Mouse (Mus musculus) heart, embryonic 14.5 days (tissue): ENCODE data around the gene Izumo4. TPM values are rescaled to one million over a fixed set of nuclear protein-coding genes. Genes with fewer than 3 reads are reported as not detected.

Experiments used
- ATAC-seq: fragments of 200-750 bp; cut with Nextera tagmentation; 2 replicates; pipeline ENCODE4 v1.8.0; 2017; ENCODE audit warnings: low read depth, moderate TSS enrichment; ENCODE audit not compliant: insufficient number of reproducible peaks, insufficient read depth, low FRiP score
- H3K27ac ChIP-seq, 2 experiments: fragments of 200-500 bp in 1 of 2; fragments of 300-500 bp in 1 of 2; sonication (generic) in 1 of 2; replicated peaks in 1 of 2; 2 replicates each; pipeline ENCODE4 v1.5.1; 2012 to 2014; ENCODE audit warnings: low read depth in 2 of 2, low read length in 2 of 2, control low read depth in 1 of 2, mild to moderate bottlenecking in 1 of 2, mixed read lengths in 1 of 2; ENCODE audit not compliant: control insufficient read depth in 1 of 2, insufficient read depth in 1 of 2
- H3K27me3 ChIP-seq: fragments of 300-500 bp; sonication (generic); 2 replicates; pipeline ENCODE4 v1.6.1; 2014; ENCODE audit warnings: mild to moderate bottlenecking, low read length, control low read depth; ENCODE audit not compliant: control insufficient read depth, insufficient read depth
- H3K36me3 ChIP-seq: fragments of 300-500 bp; sonication (generic); 2 replicates; pipeline ENCODE4 v1.6.1; 2014; ENCODE audit warnings: mild to moderate bottlenecking, control low read depth, low read length, mixed read lengths; ENCODE audit not compliant: control insufficient read depth, insufficient read depth
- H3K4me1 ChIP-seq, 2 experiments: fragments of 200-500 bp in 1 of 2; fragments of 300-500 bp in 1 of 2; sonication (generic) in 1 of 2; 2 replicates each; pipeline ENCODE4 v1.6.1; 2012 to 2014; ENCODE audit warnings: low read length in 2 of 2, control low read depth in 1 of 2, mixed read lengths in 1 of 2; ENCODE audit not compliant: control insufficient read depth in 2 of 2, insufficient read depth in 2 of 2
- H3K4me2 ChIP-seq: fragments of 300-500 bp; sonication (generic); 2 replicates; pipeline ENCODE4 v1.6.1; 2014; ENCODE audit warnings: mild to moderate bottlenecking, low read length
- H3K4me3 ChIP-seq, 2 experiments: fragments of 200-500 bp in 1 of 2; fragments of 300-500 bp in 1 of 2; sonication (generic) in 1 of 2; 2 replicates each; pipeline ENCODE4 v1.5.1; 2012 to 2014; ENCODE audit warnings: low read length in 2 of 2, mild to moderate bottlenecking in 2 of 2, control low read depth in 1 of 2, low read depth in 1 of 2, moderate library complexity in 1 of 2; ENCODE audit not compliant: control insufficient read depth in 1 of 2, insufficient read depth in 1 of 2
- H3K9ac ChIP-seq: fragments of 300-500 bp; sonication (generic); 2 replicates; pipeline ENCODE4 v1.6.1; 2014; ENCODE audit warnings: mild to moderate bottlenecking, low read length
- H3K9me3 ChIP-seq: fragments of 300-500 bp; sonication (generic); 2 replicates; pipeline ENCODE4 v1.6.1; 2016; ENCODE audit warnings: low read length, control low read depth; ENCODE audit not compliant: control insufficient read depth
- WGBS: fragments of 180-500 bp; shearing (Covaris S2); extraction: QIAGEN DNeasy Blood & Tissue Kit; methylation state at CpG from one replicate; pipeline ENCODE4 v1.1.7; 2014; 5-methylcytosine and 5-hydroxymethylcytosine counted together
- polyA plus RNA-seq: library from polyadenylated mRNA; unstranded; fragments of >200 nt; fragmentation: Nextera tagmentation; extraction: Ambion mirVana; gene quantifications from 2 replicates; pipeline ENCODE4 v1.2.1, GENCODE M21; 2014

The Izumo4 gene
- polyA plus RNA-seq, 1 experiment from 2014 or later, result 7.0 TPM

DNA sequence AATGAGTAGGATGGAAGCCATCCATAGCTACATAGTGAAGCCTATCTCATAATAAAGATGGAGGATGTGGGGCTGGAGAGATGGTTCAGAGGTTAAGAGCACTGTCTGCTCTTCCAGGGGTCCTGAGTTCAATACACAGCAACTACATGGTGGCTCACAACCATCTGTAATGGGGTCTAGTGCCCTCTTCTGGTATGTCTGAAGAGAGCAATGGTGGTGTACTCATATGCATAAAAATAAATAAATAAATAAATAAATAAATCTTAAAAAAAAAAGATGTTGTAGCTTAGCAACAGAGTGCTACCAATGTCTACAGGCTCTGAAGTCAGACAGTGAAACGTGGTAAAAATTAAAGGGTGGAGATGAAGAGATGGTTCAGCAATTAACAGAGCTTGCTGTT is 36.7 kb downstream of the Izumo4 start:
- Histone ChIP-seq H3K27me3 (no peaks in the 10 kb centered on the region), H3K36me3 (peaks cover 37% of the 10 kb centered on the region), H3K9ac (no peak overlapping the region), H3K4me2 (no peak overlapping the region), H3K4me3 (no peak overlapping the region), H3K4me1 (peaks cover 12 to 37% of the 10 kb centered on the region in 2 experiments), H3K9me3 (no peaks in the 10 kb centered on the region), H3K27ac (no peak overlapping the region)
- ATAC-seq, result no peak
- WGBS, result 80% methylated on average over 1 of the region's 1 CpGs

DNA sequence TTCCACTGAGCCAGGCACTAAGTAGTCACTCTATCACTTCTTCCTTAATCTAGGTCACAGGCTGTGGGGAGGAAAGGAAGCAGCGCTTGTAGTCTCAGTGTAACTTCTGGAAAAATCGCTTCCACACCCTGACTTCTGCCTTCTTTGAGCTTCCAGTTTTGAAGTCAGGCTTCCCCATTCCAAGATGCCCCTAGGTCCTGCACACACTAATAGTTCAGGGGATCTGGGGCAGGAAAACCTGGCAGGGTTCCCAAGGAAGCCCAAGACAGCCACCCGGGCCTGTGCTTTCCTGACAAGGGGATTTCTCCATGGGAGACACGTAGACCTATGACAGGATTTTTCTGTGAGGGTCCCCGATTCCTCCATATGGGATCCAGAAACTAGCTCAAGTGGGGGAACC is 39.2 kb downstream of the Izumo4 start:
- peak overlapping the region; percentile 90 to 99 for H3K4me3 ChIP-seq
- peak overlapping the region; percentile 99 for H3K9ac ChIP-seq
- peak overlapping the region; percentile 85 for H3K4me2 ChIP-seq
- H3K27ac ChIP-seq, result peak overlapping the region; percentile 50 to 87
- no peak for ATAC-seq
- H3K27me3 ChIP-seq, result no peaks in the 10 kb centered on the region
- H3K9me3 ChIP-seq, result no peaks in the 10 kb centered on the region
- 9% methylated on average over 5 of the region's 5 CpGs for WGBS
- peaks cover 17% of the 10 kb centered on the region for H3K36me3 ChIP-seq
- peaks cover 12 to 37% of the 10 kb centered on the region in 2 experiments for H3K4me1 ChIP-seq

DNA sequence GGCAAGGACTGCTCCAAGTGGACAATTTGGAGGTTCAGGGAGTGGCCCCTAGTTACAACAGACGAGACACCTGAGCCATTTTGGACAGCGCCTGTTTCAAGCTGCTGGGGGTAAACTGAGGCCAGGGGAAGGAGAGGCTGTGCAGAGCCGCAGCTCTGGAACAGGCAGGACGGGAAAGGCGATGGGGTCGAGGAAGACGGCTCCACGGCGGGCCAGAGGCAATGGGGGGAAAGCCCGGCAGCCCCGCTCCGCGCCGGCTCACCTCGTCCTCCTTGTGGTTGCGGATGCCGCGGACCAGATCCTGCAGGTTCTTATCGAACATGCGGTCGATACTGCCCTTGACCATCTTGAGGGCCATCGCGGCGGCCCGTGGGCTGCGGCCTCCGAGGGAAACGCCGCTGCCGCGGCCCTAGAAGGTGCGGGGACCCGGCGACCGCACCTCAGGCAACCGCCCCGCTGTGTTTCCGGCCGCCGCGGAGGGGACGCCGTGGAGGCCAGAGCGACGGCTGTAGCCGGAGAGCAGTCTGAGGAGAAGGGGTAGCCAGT is 39.7 kb downstream of the Izumo4 start:
- peak; percentile 3 for ATAC-seq
- H3K27ac ChIP-seq, result peak overlapping the region; percentile 50 to 87
- peak overlapping the region; percentile 99 for H3K9ac ChIP-seq
- H3K27me3 ChIP-seq, result no peaks in the 10 kb centered on the region
- H3K4me2 ChIP-seq, result peak overlapping the region; percentile 85
- 0% methylated on average over 42 of the region's 46 CpGs for WGBS
- no peaks in the 10 kb centered on the region for H3K9me3 ChIP-seq
- peaks cover 12 to 32% of the 10 kb centered on the region in 2 experiments for H3K4me1 ChIP-seq
- H3K36me3 ChIP-seq, result peaks cover 11% of the 10 kb centered on the region
- peak overlapping the region; percentile 90 to 99 for H3K4me3 ChIP-seq

DNA sequence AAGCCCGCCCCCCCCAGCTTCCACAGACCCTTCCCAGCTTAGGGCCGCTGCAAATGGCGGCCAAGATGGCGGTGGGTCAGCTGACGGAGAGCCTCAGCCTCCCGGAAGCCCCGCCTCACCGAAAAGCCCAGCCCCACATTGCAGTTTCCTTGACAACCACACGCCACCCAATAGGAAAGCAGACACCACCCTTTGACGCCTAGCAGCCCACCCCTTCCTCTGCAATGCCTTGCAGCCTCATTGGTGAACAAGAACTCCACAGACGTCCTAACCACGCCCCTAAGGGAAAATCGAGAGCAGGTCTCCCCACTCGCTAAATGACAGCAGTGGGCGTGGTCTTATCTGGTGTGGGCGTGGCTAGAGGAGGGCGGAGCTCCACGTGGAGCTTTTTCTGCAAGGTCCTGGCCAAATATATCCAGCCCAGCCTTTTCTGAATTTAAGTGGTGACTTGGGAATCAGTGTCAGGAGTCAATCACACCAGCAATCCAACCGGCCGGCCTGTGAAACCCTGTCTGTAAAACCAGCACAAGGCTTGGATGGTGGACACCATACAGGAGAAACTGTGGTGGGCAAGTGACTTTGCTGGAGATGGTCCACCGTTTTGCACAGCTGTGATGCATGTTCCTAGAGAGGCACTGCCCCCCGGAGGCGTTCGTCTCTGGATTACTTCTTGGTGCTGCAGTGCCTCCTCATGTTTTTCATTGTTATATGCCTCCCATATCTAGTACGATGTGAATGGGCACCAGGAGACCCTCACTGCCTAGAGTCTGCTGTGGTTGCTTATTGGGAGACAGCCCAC is 40.4 kb downstream of the Izumo4 start, which contains the start of gene Ap3d1:
Ap3d1 (minus strand) TSS at position 85 of the 799 bp plus-strand sequence.
- Histone ChIP-seq H3K4me3 (peak within 1 kb of the TSS; percentile 90 to 99), H3K4me1 (peaks cover 10 to 28% of the 10 kb centered on the region in 2 experiments), H3K36me3 (peaks cover 5% of the 10 kb centered on the region), H3K27ac (peak within 1 kb of the TSS; percentile 50 to 87), H3K4me2 (peak within 1 kb of the TSS; percentile 85), H3K27me3 (no peaks in the 10 kb centered on the region), H3K9me3 (no peaks in the 10 kb centered on the region), H3K9ac (peak within 1 kb of the TSS; percentile 99)
- ATAC-seq, result peak; percentile 99
- 2% methylated on average over 25 of the region's 25 CpGs for WGBS

DNA sequence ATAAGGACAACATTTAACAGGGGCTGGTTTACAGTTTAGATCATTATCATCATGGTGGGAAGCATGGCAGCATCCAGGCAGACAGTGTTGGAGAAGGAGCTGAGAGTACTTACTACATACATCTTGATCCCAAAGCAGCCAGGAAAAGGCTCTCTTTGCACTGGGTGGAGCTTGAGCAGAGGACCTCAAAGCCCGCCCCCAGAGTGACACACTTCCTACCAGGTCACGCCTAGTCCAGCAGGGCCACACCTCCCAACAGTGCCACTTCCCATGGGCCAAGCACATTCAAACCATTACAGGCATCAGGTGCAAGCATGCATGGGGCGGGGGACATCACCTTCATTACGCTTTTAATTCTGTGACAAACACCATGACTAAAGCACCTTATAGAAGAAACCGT is 42.3 kb downstream of the Izumo4 start:
- Histone ChIP-seq H3K4me3 (no peak overlapping the region), H3K36me3 (no peaks in the 10 kb centered on the region), H3K27me3 (no peaks in the 10 kb centered on the region), H3K4me2 (no peak overlapping the region), H3K9me3 (no peaks in the 10 kb centered on the region), H3K4me1 (peaks cover 12 to 32% of the 10 kb centered on the region in 2 experiments), H3K27ac (no peak overlapping the region), H3K9ac (no peak overlapping the region)
- no peak for ATAC-seq
- WGBS, result 36% methylated on average over 5 of the region's 5 CpGs

DNA sequence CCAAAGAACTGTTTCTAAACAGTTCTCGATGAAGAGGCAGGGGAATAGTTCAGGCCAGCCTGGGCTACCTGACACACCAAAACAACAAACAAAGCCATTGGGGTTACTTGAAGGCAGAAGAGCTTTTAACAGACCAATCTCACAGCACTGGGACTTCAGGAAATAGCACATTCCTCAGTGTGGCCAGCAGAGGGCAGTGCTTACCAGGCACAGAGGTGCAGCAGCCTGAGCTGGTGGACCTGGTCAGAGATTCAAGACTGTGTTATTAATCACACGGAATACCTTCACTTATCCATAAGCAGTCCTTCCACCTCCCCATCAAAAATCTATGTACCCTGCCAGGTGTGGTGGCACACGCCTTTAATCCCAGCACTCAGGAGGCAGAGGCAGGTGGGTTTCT is 45.4 kb downstream of the Izumo4 start:
- Histone ChIP-seq H3K27ac (no peak overlapping the region), H3K4me2 (no peak overlapping the region), H3K9me3 (no peaks in the 10 kb centered on the region), H3K4me1 (peaks cover 13 to 22% of the 10 kb centered on the region in 2 experiments), H3K36me3 (no peaks in the 10 kb centered on the region), H3K27me3 (no peaks in the 10 kb centered on the region), H3K9ac (no peak overlapping the region), H3K4me3 (no peak overlapping the region)
- 9% methylated on average over 3 of the region's 3 CpGs for WGBS
- no peak for ATAC-seq

DNA sequence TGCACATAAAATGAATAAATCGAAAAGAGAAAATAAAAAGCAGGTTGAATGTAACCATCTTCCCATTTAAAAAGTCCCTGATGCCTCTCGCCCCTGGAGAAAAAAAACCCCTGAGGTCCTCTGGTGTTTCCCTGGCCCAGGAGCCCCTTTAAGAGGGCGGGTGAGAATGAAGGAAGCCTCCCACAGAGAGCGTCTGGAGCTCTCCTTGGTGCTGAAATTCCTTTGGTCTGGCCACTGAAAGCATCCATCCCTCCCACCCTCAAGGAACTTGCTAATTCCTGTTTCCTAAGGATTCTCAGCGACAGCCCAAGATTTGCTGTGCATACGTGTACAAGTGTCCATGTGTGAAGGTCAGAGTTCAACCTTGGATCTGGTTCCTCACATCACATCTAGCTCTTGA is 46.6 kb downstream of the Izumo4 start:
- H3K27ac ChIP-seq, result no peak overlapping the region
- no peak overlapping the region for H3K9ac ChIP-seq
- H3K4me1 ChIP-seq, result peaks cover 14 to 23% of the 10 kb centered on the region in 2 experiments
- no peaks in the 10 kb centered on the region for H3K36me3 ChIP-seq
- H3K4me3 ChIP-seq, result no peak overlapping the region
- H3K9me3 ChIP-seq, result no peaks in the 10 kb centered on the region
- no peak for ATAC-seq
- WGBS, result 7% methylated on average over 6 of the region's 6 CpGs
- no peak overlapping the region for H3K4me2 ChIP-seq
- no peaks in the 10 kb centered on the region for H3K27me3 ChIP-seq
